Mouse (Mus musculus) megakaryocyte, embryonic 14.5 days (primary cell): Measurements from ENCODE around the gene Lyrm7.

Experiments used
- FLI1 ChIP-seq: IDR thresholded peaks from 2 replicates; pipeline ENCODE4 v1.6.1; 2012; ENCODE audit warnings: low read length, inconsistent platforms, mixed read lengths
- GATA1 ChIP-seq: IDR thresholded peaks from 3 replicates; pipeline ENCODE4 v1.6.1; 2012; ENCODE audit warnings: mixed read lengths, low read length, inconsistent platforms, borderline replicate concordance

DNA sequence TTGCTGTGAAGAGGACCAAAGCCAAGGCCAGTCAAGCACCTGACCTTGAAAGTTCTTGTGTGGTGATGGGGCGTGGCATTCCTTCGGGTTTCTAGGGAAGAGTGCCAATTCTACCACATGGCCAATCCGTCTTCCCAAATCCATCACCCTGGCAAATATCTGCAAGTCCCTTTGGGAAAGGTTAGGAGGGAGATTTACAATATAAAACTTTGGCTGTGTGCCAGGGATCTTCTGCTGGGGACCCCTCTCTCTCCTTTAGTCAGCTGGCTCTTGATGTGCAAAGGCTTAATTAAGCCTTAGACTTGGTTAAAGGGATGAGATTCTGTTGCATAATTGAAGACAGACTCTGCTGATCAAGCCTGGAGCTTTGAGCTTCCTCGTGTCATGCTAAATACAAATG lies 43.3 kb downstream of the Lyrm7 start:
- no peak for TF ChIP-seq GATA1
- TF ChIP-seq FLI1: no peak
